Mouse (Mus musculus) spleen, adult 18-20 months (tissue): Measurements from ENCODE around the gene Arhgap44.

Experiments
- DNase-seq, 2 experiments: peaks; one replicate each; pipeline ENCODE4 v3.0.0; 2022; ENCODE audit warnings: mixed read lengths in 2 of 2

The Arhgap44 gene

GRCm38 (mm10) chr11:65080274-65080673 is 82.5 kb downstream of the Arhgap44 start:
- no peak for DNase-seq

GRCm38 (mm10) chr11:65069609-65070008 is 93.2 kb downstream of the Arhgap44 start:
- no peak for DNase-seq

GRCm38 (mm10) chr11:65069051-65069450 is 93.7 kb downstream of the Arhgap44 start:
- DNase-seq, result no peak

- no peak for DNase-seq
These were observed 97.6 kb downstream of the Arhgap44 start for GRCm38 (mm10) chr11:65065201-65065600.

- no peak for DNase-seq
These were observed 101.3 kb downstream of the Arhgap44 start for GRCm38 (mm10) chr11:65061437-65061836.

- no peak for DNase-seq
These were observed 103.2 kb downstream of the Arhgap44 start for GRCm38 (mm10) chr11:65059531-65059930.

- DNase-seq, result no peak
These were observed 104.4 kb downstream of the Arhgap44 start for GRCm38 (mm10) chr11:65058224-65058908.

GRCm38 (mm10) chr11:65055596-65055995 is 107.2 kb downstream of the Arhgap44 start:
- DNase-seq, result no peak

- DNase-seq, result no peak
These were observed 108.5 kb downstream of the Arhgap44 start for GRCm38 (mm10) chr11:65054216-65054615.

GRCm38 (mm10) chr11:65050819-65051218 is 111.9 kb downstream of the Arhgap44 start:
- no peak for DNase-seq

GRCm38 (mm10) chr11:65049090-65049489 is 113.7 kb downstream of the Arhgap44 start:
- DNase-seq, result no peak

GRCm38 (mm10) chr11:65040556-65040955 is 122.2 kb downstream of the Arhgap44 start:
- DNase-seq, result no peak

GRCm38 (mm10) chr11:65039517-65040095 is 123.2 kb downstream of the Arhgap44 start:
- no peak for DNase-seq

GRCm38 (mm10) chr11:65038996-65039395 is 123.8 kb downstream of the Arhgap44 start:
- no peak for DNase-seq

GRCm38 (mm10) chr11:65032221-65032620 is 130.5 kb downstream of the Arhgap44 start:
- DNase-seq, result no peak

- DNase-seq, result no peak
These were observed 132.6 kb downstream of the Arhgap44 start for GRCm38 (mm10) chr11:65030201-65030600.

- no peak for DNase-seq
These were observed 134.7 kb downstream of the Arhgap44 start for GRCm38 (mm10) chr11:65028049-65028448.

- no peak for DNase-seq
These were observed 140.0 kb downstream of the Arhgap44 start for GRCm38 (mm10) chr11:65022771-65023170.

- no peak for DNase-seq
These were observed 142.0 kb downstream of the Arhgap44 start for GRCm38 (mm10) chr11:65020744-65021143.

GRCm38 (mm10) chr11:65016754-65017153 is 146.0 kb downstream of the Arhgap44 start:
- no peak for DNase-seq

GRCm38 (mm10) chr11:65013906-65014305 is 148.9 kb downstream of the Arhgap44 start:
- no peak for DNase-seq

- no peak for DNase-seq
These were observed 156.7 kb downstream of the Arhgap44 start for GRCm38 (mm10) chr11:65006047-65006446.

- DNase-seq, result no peak
These were observed 157.9 kb downstream of the Arhgap44 start for GRCm38 (mm10) chr11:65004836-65005235.

GRCm38 (mm10) chr11:65003611-65004010 is 159.2 kb downstream of the Arhgap44 start:
- no peak for DNase-seq

- no peak for DNase-seq
These were observed 161.0 kb downstream of the Arhgap44 start for GRCm38 (mm10) chr11:65001729-65002128.
